Mouse (Mus musculus) forebrain, embryonic 10.5 days (tissue): ENCODE data around the gene Ing4. TPM values are rescaled to one million over a fixed set of nuclear protein-coding genes. Genes with fewer than 3 reads are reported as not detected.

Experiments
- DNase-seq: peaks from one replicate; pipeline ENCODE4 v3.0.0-alpha.2; 2017; ENCODE audit warnings: low spot score; ENCODE audit errors: extremely low spot score
- H3K27ac ChIP-seq: fragments of 300-500 bp; sonication (generic); 2 replicates; pipeline ENCODE4 v1.5.1; 2016; ENCODE audit warnings: mild to moderate bottlenecking
- H3K27me3 ChIP-seq: fragments of 300-500 bp; sonication (generic); 2 replicates; pipeline ENCODE4 v1.6.1; 2016; ENCODE audit warnings: mild to moderate bottlenecking; ENCODE audit not compliant: poor library complexity, severe bottlenecking
- H3K36me3 ChIP-seq: fragments of 300-500 bp; sonication (generic); replicated peaks from 2 replicates; pipeline ENCODE4 v1.6.1; 2016; ENCODE audit warnings: mild to moderate bottlenecking, moderate library complexity
- H3K4me1 ChIP-seq: fragments of 300-500 bp; sonication (generic); 2 replicates; pipeline ENCODE4 v1.6.1; 2016
- H3K4me3 ChIP-seq: fragments of 300-500 bp; sonication (generic); 2 replicates; pipeline ENCODE4 v1.5.1; 2016; ENCODE audit warnings: mild to moderate bottlenecking, moderate library complexity
- H3K9me3 ChIP-seq: fragments of 300-500 bp; sonication (generic); 2 replicates; pipeline ENCODE4 v1.6.1; 2016; ENCODE audit warnings: mild to moderate bottlenecking, moderate library complexity
- WGBS: fragments of 180-500 bp; shearing (Covaris S2); methylation state at CpG from one replicate; pipeline ENCODE4 v1.1.7; 2016; 5-methylcytosine and 5-hydroxymethylcytosine counted together
- microRNA-seq: library from miRNA; unstranded; fragments of <30 nt; microRNA quantifications from one replicate; pipeline ENCODE4, GENCODE M21; 2017
- polyA plus RNA-seq: library from polyadenylated mRNA; unstranded; fragments of >200 nt; fragmentation: Nextera tagmentation; extraction: Ambion mirVana; gene quantifications from 2 replicates; pipeline ENCODE4 v1.2.1, GENCODE M21; 2016

The Ing4 gene
- polyA plus RNA-seq, 1 experiment from 2014 or later: 121 TPM

DNA sequence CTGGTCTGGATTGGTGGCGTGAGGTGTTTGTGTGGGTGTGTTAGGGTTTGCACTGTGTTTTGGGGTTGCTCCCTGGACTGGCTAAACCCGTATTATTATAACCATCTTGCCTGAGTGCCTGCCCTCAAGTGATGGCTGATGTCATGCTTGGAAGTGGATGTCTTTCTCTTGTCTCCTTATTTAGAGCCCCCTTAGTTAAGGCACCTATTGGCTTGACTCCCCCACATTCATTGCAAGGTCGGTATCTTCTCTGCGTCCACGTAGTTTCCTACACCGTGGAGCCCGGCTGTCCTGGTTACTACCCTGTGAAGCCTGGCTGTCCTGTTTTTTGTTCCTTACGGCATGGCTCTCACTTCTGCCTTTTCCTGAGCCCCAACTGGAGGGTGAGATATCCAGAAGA, 58.4 kb downstream of the Ing4 start:
- no peaks in the 10 kb centered on the region for H3K27me3 ChIP-seq
- peak overlapping the region; percentile 97 for H3K27ac ChIP-seq
- peaks cover 53% of the 10 kb centered on the region for H3K4me1 ChIP-seq
- WGBS: 69% methylated on average over 8 of the region's 8 CpGs
- peaks cover 56% of the 10 kb centered on the region for H3K36me3 ChIP-seq
- DNase-seq: no peak
- peak overlapping the region; percentile 100 for H3K4me3 ChIP-seq
- no peaks in the 10 kb centered on the region for H3K9me3 ChIP-seq

DNA sequence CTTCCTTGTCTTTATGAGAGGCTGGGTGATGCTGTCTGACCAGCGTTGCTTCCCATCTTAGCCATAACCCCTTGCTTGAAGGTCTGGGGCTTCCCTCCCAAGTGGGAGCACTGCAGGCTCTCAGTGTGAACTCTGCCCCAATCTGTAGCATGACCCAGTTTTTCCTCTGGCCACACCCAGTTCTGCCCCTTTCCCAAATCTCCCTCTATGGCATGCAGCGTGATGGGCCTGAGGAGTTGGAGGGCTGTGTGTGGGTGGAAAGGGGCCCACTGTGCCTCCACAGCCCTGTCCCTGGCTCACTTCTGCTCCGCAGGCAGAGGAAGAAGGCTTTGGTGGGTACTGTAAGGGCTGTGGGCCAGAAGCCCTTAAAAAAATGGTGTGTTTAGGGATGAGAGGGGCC, 59.0 kb downstream of the Ing4 start:
- Histone ChIP-seq H3K4me3 (peak overlapping the region; percentile 100), H3K9me3 (no peaks in the 10 kb centered on the region), H3K36me3 (peaks cover 62% of the 10 kb centered on the region), H3K4me1 (peaks cover 53% of the 10 kb centered on the region), H3K27me3 (no peaks in the 10 kb centered on the region), H3K27ac (peak overlapping the region; percentile 97)
- DNase-seq: no peak
- 79% methylated on average over 3 of the region's 3 CpGs for WGBS

Small RNAs within 50 kb of the gene (microRNA-seq; reads per million reads assigned to microRNA genes)
- gene Mir7045: not detected

Other genes with a start within 250 kb of the Ing4 start
- gene Spsb2, start 231.1 kb upstream of the Ing4 start, polyA plus RNA-seq: 7.4 and 8.9 TPM in 2 replicates
- 1,048 and 1,068 TPM in 2 replicates for gene Tpi1, start 225.5 kb upstream of the Ing4 start, polyA plus RNA-seq
- gene Usp5, start 210.3 kb upstream of the Ing4 start, polyA plus RNA-seq: 214 and 215 TPM in 2 replicates
- gene Cdca3, start 210.2 kb upstream of the Ing4 start, polyA plus RNA-seq: 271 and 298 TPM in 2 replicates
- gene Gnb3, start 199.5 kb upstream of the Ing4 start, polyA plus RNA-seq: 0.32 and 0.42 TPM in 2 replicates
- 9.7 TPM in 2 replicates for gene P3h3, start 182.0 kb upstream of the Ing4 start, polyA plus RNA-seq
- 2.1 and 2.5 TPM in 2 replicates for gene Gpr162, start 175.8 kb upstream of the Ing4 start, polyA plus RNA-seq
- gene Cd4, start 151.5 kb upstream of the Ing4 start, polyA plus RNA-seq: 0.17 TPM in 1 of 2 replicates, not detected in the other
- 0.76 and 0.88 TPM in 2 replicates for gene Lag3, start 128.1 kb upstream of the Ing4 start, polyA plus RNA-seq
- gene Ptms, start 119.7 kb upstream of the Ing4 start, polyA plus RNA-seq: 218 and 224 TPM in 2 replicates
- 388 and 398 TPM in 2 replicates for gene Mlf2, start 108.4 kb upstream of the Ing4 start, polyA plus RNA-seq
- 136 and 143 TPM in 2 replicates for gene Cops7a, start 74.2 kb upstream of the Ing4 start, polyA plus RNA-seq
- gene Pianp, start 43.1 kb upstream of the Ing4 start, polyA plus RNA-seq: 1.4 and 1.7 TPM in 2 replicates
- gene Zfp384, start 30.6 kb upstream of the Ing4 start, polyA plus RNA-seq: 8.2 and 12.1 TPM in 2 replicates
- 12.8 and 12.9 TPM in 2 replicates for gene Acrbp, start 9.9 kb downstream of the Ing4 start, polyA plus RNA-seq
- 0.22 and 0.30 TPM in 2 replicates for gene Lpar5, start 28.2 kb downstream of the Ing4 start, polyA plus RNA-seq
- 91.0 and 99.4 TPM in 2 replicates for gene Chd4, start 56.2 kb downstream of the Ing4 start, polyA plus RNA-seq
- 101 and 103 TPM in 2 replicates for gene Nop2, start 92.1 kb downstream of the Ing4 start, polyA plus RNA-seq
- 9.2 and 10.0 TPM in 2 replicates for gene Iffo1, start 105.5 kb downstream of the Ing4 start, polyA plus RNA-seq
- 3,225 and 3,313 TPM in 2 replicates for gene Gapdh, start 126.7 kb downstream of the Ing4 start, polyA plus RNA-seq
- gene Ncapd2, start 151.9 kb downstream of the Ing4 start, polyA plus RNA-seq: 271 and 274 TPM in 2 replicates
- gene Mrpl51, start 152.0 kb downstream of the Ing4 start, polyA plus RNA-seq: 232 and 239 TPM in 2 replicates
- gene Vamp1, start 175.8 kb downstream of the Ing4 start, polyA plus RNA-seq: 3.8 and 4.7 TPM in 2 replicates
- 1.6 and 2.1 TPM in 2 replicates for gene Tapbpl, start 192.1 kb downstream of the Ing4 start, polyA plus RNA-seq
- gene Cd27, start 197.2 kb downstream of the Ing4 start, polyA plus RNA-seq: 1.1 and 1.7 TPM in 2 replicates
- 0.12 TPM in 1 of 2 replicates, not detected in the other for gene Tuba3a, start 246.3 kb downstream of the Ing4 start, polyA plus RNA-seq